Mouse (Mus musculus): ENCODE measurements around the gene Synpo2.

Gene Synpo2

DNA sequence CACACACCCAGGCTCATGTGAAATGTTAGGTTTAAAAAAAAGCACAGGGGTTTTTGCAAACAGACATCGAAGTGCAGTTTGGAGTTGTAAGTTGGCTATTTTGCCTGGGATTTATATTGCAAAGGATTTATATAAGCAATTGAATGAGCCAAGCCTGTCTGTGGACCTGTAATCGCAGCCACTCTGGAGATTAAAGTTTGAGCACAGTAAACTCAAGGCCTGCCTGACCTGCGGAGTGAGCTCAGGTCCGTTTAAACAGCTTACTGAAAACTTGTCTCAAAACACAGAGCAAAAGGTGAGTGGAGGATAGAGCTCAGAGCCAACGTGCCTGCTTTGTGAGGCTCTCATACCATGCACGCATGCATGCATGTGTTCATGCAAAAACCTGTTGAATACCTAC, 30.9 kb downstream of the Synpo2 start:
- DNase-seq (ENCODE audit: low spot score), result no peak

DNA sequence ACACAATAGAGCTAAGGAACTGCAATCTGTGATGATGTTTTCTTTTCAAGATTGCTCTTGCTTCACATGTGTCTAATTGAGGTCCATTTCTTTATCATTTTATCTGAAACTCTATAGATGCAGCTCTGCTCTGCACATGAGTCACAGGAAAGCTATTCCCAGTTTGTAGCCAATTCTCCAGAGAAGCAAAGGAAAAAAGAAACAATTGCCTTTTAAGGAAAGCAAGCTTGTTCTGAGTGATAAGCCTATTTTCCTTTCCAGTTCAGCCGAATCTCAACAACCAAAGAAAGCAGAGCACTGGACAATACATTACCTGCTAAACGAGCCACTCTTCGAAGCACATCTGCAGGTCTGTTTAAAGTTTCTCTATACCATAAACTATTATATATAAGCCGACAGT, 31.3 kb downstream of the Synpo2 start:
- no peak for DNase-seq (ENCODE audit: low spot score)

DNA sequence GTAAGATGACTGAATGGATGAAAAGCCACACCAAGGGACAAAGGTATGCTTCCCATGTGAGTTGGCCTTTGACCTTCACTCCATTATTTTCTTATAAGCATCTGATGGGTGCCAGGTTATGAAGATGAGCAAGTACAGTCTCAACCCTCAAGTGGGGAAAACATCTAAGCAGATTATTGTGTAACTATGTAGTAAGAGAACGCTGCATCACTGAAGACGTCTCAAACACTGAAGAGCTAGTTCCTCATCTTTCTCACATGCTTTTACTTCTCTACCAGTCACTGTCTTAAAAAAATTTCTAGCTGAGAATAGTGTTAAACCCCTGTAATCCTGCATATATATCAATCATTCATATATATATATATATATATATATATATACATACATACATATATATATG, 34.2 kb downstream of the Synpo2 start:
- DNase-seq (ENCODE audit: low spot score), result no peak

DNA sequence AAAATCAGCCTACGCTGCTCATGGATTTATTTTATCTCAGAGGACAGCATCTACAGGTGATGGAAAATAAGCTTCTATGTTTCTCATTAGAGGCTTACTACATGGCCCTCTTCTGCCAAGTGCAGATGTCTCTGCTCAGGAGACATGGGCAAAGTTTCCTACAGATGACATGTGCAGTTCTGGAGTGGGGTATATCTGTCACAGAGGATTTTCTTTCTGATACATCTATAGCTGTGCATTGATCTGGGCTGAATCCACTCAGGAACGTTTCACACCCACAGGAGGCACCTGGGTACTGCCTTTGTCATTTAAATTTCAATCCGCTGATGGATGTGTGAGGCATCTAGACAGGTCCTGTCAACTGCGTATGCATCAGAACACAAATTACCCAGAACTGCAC, 42.2 kb downstream of the Synpo2 start:
- no peak for DNase-seq (ENCODE audit: low spot score)

DNA sequence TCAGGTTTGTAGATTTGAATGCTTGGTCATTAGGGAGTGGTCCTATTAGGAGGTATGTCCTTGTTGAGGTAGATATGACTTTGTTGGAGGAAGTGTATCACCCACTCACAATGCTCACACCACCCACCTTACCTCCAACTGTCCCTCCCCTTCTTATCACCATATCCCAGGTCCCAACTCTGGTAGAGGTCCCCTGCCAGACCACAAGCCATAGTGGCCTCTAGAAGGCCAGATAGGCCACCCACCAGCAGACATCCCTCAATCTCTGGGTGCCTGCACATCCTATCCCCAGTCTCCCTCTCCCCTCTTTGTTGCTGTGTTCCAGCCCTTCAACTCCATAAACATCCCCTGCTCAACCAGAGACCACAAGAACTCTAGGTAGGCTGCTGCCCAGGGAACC, 44.3 kb downstream of the Synpo2 start:
- DNase-seq (ENCODE audit: low spot score), result no peak

DNA sequence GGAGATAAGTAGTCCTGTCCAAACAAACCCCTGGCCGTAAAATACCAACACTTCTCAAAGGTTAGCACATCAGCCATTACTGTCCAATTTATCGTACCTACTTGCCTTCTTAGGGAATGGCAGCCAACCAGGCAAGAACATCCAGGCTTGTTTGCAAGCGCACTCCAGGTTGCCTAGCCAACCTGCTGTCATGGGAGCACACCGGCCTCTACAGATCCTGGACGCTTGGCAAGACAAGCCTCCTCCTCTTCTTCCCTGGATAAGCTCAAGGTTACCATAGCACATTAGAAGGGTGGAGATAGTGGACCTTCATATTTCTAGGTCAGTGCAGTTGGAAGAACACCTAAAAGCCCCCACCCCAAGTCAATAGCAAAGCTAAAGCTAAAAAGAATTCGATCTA, 45.6 kb downstream of the Synpo2 start:
- no peak for DNase-seq (ENCODE audit: low spot score)

DNA sequence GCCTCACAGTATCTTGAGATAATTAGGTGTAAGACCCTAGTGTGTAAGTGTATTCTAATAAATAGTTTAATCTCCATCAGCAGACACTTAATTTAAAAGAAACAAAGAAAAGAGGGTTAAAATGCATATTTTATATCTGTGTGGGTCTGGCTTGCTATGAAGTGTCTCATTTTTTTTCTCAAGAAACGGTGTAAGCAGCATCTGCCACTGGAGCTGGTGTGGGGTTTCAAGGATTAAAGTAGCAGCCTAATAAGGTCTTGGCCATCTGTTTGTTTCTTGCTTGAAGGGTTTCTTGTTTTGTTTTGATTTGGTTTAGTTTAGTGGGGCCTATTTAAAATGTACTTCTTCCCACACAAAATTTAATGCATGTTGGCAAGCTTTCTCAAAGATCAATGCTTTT, 46.1 kb downstream of the Synpo2 start:
- no peak for DNase-seq (ENCODE audit: low spot score)

DNA sequence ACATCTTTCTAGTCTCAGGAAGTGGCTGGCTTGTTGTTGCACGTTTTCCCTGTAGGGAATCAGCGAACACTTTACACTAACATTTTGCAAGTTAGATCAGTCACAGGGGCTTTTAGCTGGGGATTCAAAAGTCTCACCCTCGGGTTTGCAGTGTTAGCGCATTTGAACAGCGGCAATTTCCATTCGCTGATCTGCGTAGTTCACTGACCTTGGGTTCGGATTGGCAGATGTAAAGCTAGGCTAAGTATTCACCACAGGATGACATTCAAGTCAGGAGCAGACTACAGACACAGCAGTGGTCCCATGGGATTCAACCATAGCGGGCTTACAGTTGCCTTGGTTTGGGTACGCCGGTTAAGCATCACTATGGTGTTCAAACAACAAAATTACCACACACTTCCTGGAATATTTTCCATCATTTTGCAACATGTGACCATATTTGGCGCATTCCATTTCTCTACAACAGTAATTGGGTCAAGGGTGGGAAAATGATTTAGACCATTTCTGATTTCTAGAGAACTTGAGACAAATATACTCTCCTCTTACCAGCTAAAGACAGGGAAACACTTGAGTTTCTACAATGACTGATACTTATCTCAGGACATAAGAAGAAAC, 47.2 kb downstream of the Synpo2 start:
- DNase-seq (ENCODE audit: low spot score), result no peak

DNA sequence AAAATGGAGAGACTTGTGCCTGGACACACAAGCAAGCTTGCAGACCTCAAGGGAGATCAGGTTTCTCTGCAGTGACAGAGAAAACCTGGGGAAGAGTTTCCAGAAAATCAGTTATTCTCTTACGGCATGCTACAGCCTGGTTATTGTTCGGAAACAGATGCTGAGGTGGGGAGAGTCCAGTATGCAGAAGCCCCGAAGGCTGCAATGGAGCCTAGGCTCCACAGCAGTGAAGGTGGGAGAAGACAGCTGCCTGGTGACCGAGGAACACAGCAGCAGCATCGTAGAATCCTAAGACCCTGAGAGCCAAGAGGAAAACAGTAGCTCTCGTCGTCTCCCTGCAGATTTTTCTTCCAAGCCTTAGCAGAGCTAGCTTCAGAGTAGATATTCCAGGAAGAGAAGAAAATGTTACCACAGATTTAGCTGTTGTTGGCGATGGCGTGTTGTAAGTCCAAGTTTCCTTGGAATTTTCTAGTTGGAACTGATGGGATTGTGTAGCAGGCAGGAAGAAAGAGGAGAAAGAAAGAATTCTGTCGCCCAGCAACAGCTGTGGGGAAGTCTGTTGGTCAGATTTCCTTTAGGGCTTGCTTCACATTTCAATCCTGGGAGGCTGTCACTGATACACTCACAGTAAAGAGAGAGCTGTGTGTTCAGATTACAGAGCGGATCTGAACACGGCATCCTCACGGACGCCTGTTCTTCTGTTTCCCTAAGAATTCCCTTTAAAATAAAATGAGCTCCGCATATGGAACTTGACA, 48.4 kb downstream of the Synpo2 start:
- DNase-seq (ENCODE audit: low spot score), result no peak

DNA sequence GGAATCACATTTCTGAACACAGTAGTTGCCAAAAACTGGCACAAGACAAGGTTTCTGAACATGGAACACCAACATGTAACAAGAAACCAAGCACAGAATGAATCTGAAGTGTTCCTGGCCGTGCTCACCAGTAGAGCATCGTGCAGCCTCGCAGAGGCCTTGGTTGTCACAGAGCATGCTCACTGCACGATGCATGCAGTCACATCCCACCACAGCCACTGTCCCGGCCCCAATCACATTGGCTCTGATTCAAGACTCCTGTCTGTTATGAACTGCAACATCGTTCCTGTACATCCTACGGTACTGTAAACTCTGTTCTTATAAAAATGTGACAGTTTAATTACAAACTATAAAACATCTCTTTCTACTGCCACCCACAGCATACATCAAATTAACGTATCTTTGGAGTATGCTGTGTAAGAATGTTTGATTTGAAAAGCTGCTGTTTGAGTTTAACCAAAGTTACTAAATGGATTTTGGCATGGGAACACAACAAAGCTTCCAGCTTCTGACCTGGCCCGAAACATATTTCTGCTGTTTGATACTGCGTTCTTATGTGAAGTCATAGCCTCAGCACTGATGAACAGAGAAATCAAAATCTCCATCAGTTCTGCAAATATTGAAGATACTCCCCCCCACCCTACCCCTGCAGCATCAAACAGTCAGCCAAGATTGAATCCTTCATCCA, 50.6 kb downstream of the Synpo2 start:
- no peak for DNase-seq (ENCODE audit: low spot score)

DNA sequence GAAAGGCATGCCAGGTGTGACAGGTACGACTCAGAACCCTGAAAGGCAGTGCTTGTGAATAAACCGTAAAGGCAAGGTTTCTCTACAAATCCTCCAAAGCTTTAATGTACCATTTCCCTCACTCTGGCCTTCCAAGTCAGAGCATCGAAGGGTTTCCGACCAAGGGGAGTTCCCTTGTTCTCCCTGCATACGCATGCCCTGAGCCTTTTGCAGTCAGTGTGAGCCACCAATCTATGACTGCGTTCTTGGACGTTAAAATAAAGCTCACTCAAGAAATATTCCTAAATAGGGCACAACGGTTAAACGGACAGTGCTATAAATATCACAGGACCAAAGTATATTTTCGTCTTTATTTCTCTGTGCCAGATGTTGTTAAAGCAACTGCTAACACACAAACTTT, 51.7 kb downstream of the Synpo2 start:
- no peak for DNase-seq (ENCODE audit: low spot score)

DNA sequence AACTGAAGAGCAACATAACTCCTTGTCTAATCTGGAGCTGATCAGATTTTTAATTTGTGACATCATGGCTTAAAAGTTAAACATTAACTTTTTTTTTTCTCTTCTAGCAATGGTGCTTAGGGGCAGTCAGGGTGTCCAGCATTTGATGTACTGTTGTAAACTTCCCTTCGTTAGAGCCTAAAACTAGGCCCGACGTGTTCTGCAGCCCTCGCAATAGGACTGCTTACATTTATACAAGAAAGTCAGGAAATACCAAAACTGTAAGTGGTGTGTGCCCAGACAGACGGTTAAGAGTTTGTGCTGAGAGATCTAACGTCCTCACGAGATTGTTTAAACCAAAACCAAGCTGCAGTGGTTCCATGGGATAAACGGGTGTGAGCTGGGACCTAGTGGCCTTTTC, 56.4 kb downstream of the Synpo2 start:
- DNase-seq (ENCODE audit: low spot score), result no peak

DNA sequence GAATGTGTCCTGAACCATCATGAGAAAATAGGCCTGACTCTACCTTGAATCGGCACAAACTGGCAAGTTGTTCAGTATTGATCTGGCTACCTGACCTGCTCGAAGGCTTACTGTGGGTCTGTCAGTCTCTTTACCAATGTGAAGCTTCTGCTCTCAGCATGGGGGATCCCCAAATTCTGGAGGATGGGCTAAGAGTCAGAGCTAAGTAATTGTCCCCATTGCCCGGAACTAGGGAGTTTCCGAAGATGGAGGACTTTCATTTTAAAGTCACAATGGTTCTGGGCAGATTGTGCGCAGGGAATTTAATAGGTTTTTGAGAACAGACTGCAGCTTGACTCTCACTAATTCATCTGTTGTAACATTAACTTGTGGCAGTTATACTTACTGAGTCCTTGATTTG, 56.9 kb downstream of the Synpo2 start:
- no peak for DNase-seq (ENCODE audit: low spot score)

DNA sequence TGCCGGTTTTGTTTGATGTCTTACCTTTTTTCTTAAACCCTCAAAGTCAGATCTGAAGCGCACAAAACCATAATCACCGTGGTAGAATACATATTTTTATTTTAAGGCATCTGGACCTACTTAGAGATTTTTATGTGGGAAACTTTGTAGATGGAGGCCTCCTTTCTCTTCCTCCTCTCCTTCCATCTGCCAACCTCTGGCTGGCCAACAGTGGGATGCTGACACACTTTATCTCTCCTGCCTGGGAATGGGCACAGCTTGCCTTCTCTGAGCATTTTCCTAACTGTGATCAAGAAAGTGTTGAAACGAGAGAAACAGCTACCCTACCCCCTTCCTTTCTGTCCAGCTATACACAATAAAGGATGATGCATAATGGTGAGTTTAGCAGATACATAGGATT, 57.5 kb downstream of the Synpo2 start:
- DNase-seq (ENCODE audit: low spot score), result no peak

DNA sequence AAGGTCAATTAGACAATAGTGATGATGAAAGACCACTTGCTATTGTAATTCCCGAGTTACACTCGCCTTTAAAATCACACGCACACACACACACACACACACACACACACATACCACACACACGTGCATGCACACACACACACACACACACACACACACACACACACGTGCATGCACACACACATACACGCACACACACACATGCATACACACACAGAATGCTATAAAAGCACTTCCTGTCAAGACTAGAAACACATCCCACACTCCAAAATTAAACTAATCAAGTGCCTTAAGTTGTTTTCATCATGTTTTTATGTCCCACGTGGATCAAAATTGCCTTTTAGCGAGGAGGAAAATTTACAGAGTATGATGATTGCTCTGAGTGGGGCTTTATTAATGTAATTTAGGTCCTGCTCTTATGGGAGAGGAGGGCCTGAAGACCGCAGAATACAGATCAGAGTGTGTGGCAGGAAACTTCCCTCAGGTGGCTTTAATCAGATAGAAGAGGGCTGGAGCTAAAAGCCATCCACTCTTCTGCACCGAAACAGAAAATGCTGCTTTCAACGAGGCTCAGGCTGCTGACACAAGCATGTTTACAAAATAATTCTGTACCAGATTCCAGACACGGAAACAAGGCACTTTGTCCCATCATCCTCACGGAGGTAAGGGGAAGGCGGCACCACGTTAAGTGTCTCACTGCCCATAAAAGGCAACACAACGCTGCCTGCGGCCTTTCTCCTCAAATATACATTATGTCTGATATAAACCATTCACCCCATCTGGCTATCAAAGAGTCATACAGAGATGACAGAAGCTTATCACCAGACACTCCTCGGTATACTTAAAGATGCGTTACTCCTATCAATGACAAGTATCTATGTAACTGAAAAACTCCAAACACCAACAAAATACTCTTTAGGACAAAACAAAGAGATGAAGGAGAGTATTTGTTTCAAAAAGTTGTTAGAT, 59.3 kb downstream of the Synpo2 start:
- no peak for DNase-seq (ENCODE audit: low spot score)

DNA sequence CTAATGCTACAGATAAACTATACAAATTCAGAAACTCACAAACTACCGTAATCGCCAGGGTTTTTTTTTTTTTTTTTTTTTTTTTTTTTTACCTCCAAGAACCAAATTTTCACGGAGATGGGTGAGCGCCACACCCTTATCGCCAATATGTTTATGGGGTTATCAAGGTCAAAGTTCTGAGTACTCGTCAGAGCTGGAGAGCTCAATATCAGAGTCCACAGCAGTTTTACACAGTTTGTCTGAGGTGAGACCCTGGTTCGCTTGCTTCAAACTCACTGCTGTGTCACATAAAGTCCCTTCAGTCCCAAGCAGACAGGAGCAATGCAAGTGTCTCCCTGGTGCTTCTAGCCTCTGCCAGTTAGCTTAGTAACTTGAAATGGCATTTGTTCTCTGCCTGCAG, 60.8 kb downstream of the Synpo2 start:
- no peak for DNase-seq (ENCODE audit: low spot score)

DNA sequence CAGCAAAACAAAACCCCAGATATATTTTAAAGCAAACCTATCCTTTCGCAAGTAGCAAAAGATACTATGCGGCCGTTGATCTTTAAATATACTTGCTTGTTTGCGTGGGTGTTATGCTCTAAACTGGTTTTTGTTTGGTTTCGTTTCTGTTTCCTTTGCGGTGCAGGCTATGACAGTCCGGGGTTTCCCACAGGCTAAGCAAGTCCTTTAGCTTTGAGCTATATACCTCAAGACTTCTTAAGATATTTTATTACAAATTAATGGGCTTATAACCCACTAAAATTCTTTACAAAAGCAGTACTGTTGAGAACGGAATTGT, 61.6 kb downstream of the Synpo2 start:
- no peak for DNase-seq (ENCODE audit: low spot score)

DNA sequence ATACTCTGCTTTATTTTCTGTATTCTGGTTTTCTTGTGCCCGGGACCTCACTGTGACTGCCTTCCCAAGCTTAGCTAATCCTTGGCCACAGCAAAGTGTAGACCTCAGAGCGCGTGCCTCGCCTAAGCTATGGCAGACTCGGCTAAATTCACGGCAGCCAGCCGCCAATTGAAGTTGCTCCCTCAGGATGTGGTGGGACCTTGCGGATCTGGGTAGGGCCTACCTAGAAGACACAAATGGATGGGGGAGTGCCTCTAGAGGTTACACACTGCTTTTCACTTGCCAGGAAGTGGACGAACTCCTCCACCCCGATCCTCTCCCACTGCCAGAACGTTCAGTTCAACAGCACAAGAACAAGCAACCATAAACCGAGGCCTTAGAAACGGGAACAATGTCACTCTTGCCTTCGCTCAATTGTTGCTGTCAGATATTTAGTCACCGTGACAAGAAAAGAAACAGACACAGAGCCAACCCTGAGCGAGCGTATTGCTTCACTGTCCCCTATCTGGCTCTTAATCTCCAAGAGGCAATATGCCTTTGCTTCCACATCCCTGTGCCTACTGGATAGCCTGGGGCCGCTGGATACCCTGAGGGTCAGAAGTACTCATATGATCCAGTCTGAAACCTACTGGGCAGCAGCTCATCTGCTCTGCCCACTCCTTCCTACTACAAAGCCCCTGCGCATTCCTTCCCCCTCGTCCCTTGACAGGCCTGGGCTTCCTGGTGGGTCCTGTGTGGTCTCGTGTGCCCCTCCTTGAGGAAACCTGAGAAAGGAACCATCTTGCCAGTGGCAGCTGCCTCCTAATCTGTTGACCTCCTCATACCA, 62.2 kb downstream of the Synpo2 start:
- DNase-seq (ENCODE audit: low spot score), result no peak

DNA sequence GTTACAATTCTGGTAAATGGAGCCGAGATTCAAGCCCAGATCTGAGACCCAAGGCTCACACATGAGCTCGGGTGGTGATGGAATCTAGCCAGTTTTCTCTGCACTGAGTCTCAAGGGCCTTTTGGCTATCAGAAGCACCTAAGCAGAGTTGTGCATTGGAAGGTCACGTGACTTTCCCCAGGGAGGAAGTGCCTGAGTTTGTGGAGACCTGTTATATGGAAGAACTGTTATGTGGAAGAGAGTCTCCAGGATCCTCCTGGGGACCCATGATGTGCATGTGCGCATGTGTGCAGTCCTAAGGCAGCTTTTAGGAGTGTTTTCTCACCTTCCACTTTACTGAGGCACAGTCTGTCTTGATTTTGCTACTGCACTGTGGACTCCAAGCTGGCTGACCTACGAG, 63.8 kb downstream of the Synpo2 start:
- no peak for DNase-seq (ENCODE audit: low spot score)

DNA sequence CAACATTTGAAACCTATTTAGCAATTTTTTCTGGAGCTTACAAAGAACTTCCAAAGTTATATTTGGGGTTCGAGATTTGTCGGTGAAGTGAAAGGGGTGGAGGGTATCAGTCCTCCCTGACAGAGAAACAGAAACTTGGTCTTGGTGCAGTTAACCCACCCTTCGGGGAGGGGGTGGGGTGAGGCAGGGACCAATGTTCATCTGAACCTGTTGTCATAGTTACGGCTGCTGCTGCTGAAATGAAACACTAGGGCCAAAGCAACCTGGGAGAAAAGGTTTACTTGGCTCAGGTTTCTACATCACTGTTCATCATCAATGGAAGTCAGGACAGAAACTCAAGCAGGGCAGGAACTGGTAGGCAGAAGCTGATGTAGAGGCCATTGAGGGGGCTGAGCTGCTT, 66.6 kb downstream of the Synpo2 start:
- no peak for DNase-seq (ENCODE audit: low spot score)

DNA sequence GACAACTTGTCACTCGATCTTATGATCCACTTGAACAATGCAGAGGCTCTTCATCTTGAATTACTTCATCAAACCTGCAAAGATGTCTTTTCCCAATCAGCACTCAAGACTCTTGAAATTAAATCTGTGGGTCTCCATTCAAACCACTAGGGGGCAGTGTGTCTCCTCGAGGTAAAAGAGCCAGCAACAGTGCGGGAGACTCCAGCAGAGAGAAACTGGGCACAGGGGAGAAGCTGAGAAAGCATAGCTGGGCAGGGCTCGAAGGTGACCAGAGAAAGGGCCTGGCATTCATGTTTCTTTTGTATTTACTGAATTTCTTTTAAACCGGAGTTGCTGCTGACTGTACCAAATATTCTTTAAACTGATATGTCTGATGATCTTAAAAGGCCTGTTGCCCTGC, 67.1 kb downstream of the Synpo2 start:
- peak; percentile 47 for DNase-seq (ENCODE audit: low spot score)

DNA sequence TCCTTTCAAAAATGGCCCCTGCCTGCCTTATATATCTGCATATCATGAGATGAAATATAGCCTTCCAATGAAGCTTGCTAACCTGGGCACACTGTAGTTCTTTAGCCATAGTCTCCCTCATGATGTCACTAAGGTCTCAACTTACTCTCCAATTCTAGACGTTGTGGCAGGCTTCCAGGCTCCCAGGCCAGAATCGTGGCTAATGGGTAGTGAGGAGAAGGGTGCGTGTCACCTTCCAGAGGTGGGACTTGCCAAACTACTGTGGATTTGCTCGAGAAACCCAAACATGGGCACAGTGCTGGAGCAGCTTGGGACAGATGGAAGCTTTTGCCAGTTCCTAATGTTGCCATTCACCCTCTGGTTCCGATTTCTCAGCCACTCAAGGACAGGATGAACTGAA, 69.5 kb downstream of the Synpo2 start:
- DNase-seq (ENCODE audit: low spot score), result no peak
